Mouse (Mus musculus): ENCODE measurements at regions not wholly inside any gene's neighbourhood (a gene's known extent, or its start where the extent isn't known, plus 50 kb on each side); places are given as distances from the start of the nearest gene placed in this dataset.

DNA sequence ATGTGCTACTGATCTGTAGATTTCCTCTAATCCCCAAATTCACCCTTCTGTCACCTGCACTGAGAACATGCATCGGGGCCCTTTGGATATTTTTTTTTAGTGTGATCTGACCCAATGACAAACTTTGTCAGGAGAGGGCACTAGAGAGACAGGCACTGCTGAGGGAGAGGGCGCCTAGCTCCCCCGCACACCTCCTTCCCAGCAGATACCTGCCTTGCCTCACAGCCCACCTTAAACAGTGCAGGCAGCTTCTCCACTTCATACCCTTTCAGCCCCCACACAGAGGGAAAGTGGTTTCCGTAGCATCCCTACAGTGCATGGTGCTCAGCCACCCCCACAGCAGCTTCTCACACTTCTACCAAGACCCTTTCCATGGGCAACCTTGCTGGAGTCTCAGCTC, 670.0 kb downstream of the Tmem132b start:
- Histone ChIP-seq H3K4me3 (replicated peaks) (no peak overlapping the region), H3K4me1 (0 out of 2 replicates have a peak, but pooled peaks cover 5% of the 10 kb centered on the region), H3K9me3 (no peaks in the 10 kb centered on the region), H3K9ac (no peak overlapping the region), H3K27ac (no peak overlapping the region), H3K4me2 (no peak overlapping the region), H3K27me3 (no peaks in the 10 kb centered on the region), H3K36me3 (replicated peaks) (no peaks in the 10 kb centered on the region)
- no peak for ATAC-seq (ENCODE audit: low FRiP score)
- WGBS = 34% methylated on average over 4 of the region's 4 CpGs

GRCm38 (mm10) chr5:126201996-126202395, 670.4 kb downstream of the Tmem132b start:
- Histone ChIP-seq H3K4me1 (0 out of 2 replicates have a peak, but pooled peaks cover 5% of the 10 kb centered on the region), H3K27me3 (no peaks in the 10 kb centered on the region), H3K9ac (no peak overlapping the region), H3K4me2 (no peak overlapping the region), H3K36me3 (replicated peaks) (no peaks in the 10 kb centered on the region), H3K9me3 (no peaks in the 10 kb centered on the region), H3K4me3 (replicated peaks) (no peak overlapping the region), H3K27ac (no peak overlapping the region)
- WGBS = 59% methylated on average over 9 of the region's 9 CpGs
- no peak for ATAC-seq (ENCODE audit: low FRiP score)

GRCm38 (mm10) chr5:126217016-126217415, 685.4 kb downstream of the Tmem132b start:
- WGBS = 95% methylated on average over 5 of the region's 5 CpGs
- Histone ChIP-seq H3K36me3 (replicated peaks) (no peaks in the 10 kb centered on the region), H3K27ac (no peak overlapping the region), H3K9ac (no peak overlapping the region), H3K4me2 (no peak overlapping the region), H3K27me3 (no peaks in the 10 kb centered on the region), H3K4me3 (replicated peaks) (no peak overlapping the region), H3K9me3 (no peaks in the 10 kb centered on the region), H3K4me1 (no peaks in the 10 kb centered on the region)
- no peak for ATAC-seq (ENCODE audit: low FRiP score)

DNA sequence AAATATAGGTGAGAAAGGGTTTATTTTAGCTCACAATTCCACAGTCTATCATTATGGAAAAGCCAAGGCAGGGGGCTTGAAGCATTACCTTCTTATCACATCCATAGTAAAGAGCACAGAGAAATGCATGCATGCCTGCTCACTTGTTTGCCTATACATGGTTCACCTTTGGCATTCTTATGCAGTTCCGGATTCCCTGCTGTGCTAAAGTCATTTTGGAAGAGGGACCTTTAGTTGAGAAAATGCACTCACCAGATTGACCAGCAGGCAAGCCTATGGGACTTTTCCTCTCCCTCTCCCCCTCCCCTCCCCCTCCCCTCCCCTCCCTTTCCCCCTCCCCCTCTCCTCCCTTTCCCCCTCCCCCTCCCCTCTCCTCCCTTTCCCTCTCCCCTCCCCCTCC, 686.2 kb downstream of the Tmem132b start:
- Histone ChIP-seq H3K4me1 (no peaks in the 10 kb centered on the region), H3K36me3 (replicated peaks) (no peaks in the 10 kb centered on the region), H3K4me2 (no peak overlapping the region), H3K4me3 (replicated peaks) (no peak overlapping the region), H3K27ac (no peak overlapping the region), H3K9me3 (no peaks in the 10 kb centered on the region), H3K27me3 (no peaks in the 10 kb centered on the region), H3K9ac (no peak overlapping the region)
- 81% methylated on average over 1 of the region's 1 CpGs for WGBS
- no peak for ATAC-seq (ENCODE audit: low FRiP score)

- Histone ChIP-seq H3K4me2 (no peak overlapping the region), H3K4me1 (0 out of 2 replicates have a peak, but pooled peaks cover 3% of the 10 kb centered on the region), H3K27ac (no peak overlapping the region), H3K4me3 (replicated peaks) (no peak overlapping the region), H3K9me3 (no peaks in the 10 kb centered on the region), H3K9ac (no peak overlapping the region), H3K36me3 (replicated peaks) (no peaks in the 10 kb centered on the region), H3K27me3 (no peaks in the 10 kb centered on the region)
- no peak for ATAC-seq (ENCODE audit: low FRiP score)
- WGBS = 49% methylated on average over 3 of the region's 3 CpGs
Observed at GRCm38 (mm10) chr5:126223696-126224095, 692.1 kb downstream of the Tmem132b start.

- Histone ChIP-seq H3K27me3 (no peaks in the 10 kb centered on the region), H3K36me3 (replicated peaks) (no peaks in the 10 kb centered on the region), H3K27ac (no peak overlapping the region), H3K4me1 (no peaks in the 10 kb centered on the region), H3K4me2 (no peak overlapping the region), H3K9me3 (no peaks in the 10 kb centered on the region), H3K9ac (no peak overlapping the region), H3K4me3 (replicated peaks) (no peak overlapping the region)
- ATAC-seq (ENCODE audit: low FRiP score) = no peak
- 67% methylated on average over 4 of the region's 4 CpGs for WGBS
Observed at GRCm38 (mm10) chr5:126230768-126231167, 699.2 kb downstream of the Tmem132b start.

- ATAC-seq (ENCODE audit: low FRiP score) = no peak
- Histone ChIP-seq H3K27ac (no peak overlapping the region), H3K9ac (no peak overlapping the region), H3K4me1 (no peaks in the 10 kb centered on the region), H3K27me3 (no peaks in the 10 kb centered on the region), H3K4me3 (replicated peaks) (no peak overlapping the region), H3K9me3 (no peaks in the 10 kb centered on the region), H3K36me3 (replicated peaks) (no peaks in the 10 kb centered on the region), H3K4me2 (no peak overlapping the region)
- 73% methylated on average over 3 of the region's 3 CpGs for WGBS
Observed at GRCm38 (mm10) chr5:126238071-126238470, 706.5 kb downstream of the Tmem132b start.

DNA sequence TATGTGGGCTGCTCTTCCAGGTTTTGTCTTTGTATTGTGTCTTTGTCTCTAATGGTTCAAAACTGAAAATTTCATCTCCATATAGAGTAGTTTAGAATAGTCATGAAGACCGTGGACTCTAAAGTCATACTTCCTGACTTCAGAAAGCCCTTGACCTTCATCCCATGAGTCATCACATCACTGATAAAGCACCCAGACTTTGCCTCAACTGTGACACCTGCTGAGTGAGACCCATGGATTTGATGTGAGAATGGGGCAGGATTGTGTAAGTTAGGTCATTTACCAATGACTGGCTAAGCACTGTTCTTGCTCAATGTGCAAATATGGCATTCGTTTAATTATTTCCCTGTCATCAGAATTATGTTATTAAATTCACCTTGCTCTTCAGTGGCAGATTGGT, 714.2 kb downstream of the Tmem132b start:
- 90% methylated on average over 2 of the region's 2 CpGs for WGBS
- no peaks in the 10 kb centered on the region for H3K4me1 ChIP-seq
- no peaks in the 10 kb centered on the region for H3K9me3 ChIP-seq
- no peaks in the 10 kb centered on the region for H3K27me3 ChIP-seq
- no peak overlapping the region for H3K4me3 ChIP-seq (replicated peaks)
- no peak overlapping the region for H3K4me2 ChIP-seq
- no peaks in the 10 kb centered on the region for H3K36me3 ChIP-seq (replicated peaks)
- H3K27ac ChIP-seq = no peak overlapping the region
- no peak for ATAC-seq (ENCODE audit: low FRiP score)
- H3K9ac ChIP-seq = no peak overlapping the region

DNA sequence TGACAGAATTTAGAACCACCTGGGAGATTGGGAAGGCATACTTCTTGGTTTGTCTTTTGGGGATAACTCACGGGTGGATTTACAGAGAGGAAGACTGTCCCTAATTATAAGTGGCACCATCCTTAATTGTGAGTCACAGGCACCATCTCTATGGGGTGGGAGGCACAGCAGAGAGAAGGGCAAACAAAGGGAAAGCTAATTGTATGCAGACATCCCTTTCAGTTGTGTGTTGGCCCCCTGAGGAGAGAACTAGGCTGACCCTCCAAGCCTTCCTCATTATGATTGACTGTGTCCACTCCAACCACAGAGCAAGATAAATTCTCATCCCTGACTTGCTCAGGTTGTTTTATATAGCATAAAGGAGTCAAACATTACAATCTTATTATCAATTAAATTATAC, 718.8 kb downstream of the Tmem132b start:
- peaks cover 19% of the 10 kb centered on the region for H3K4me1 ChIP-seq
- no peak for ATAC-seq (ENCODE audit: low FRiP score)

GRCm38 (mm10) chr5:126254661-126255060, 723.1 kb downstream of the Tmem132b start:
- Histone ChIP-seq H3K9ac (no peak overlapping the region), H3K4me1 (peaks cover 19% of the 10 kb centered on the region), H3K9me3 (no peaks in the 10 kb centered on the region), H3K36me3 (replicated peaks) (no peaks in the 10 kb centered on the region), H3K27ac (no peak overlapping the region), H3K4me3 (replicated peaks) (no peak overlapping the region), H3K4me2 (no peak overlapping the region), H3K27me3 (peaks cover 3% of the 10 kb centered on the region; the same call in 1 of the 2 replicates)
- WGBS = 94% methylated on average over 1 of the region's 1 CpGs
- no peak for ATAC-seq (ENCODE audit: low FRiP score)

More for the DNA sequence above, 718.8 kb downstream of the Tmem132b start:
- Histone ChIP-seq H3K27me3 (peaks cover 3% of the 10 kb centered on the region; the same call in 1 of the 2 replicates), H3K4me3 (replicated peaks) (no peak overlapping the region), H3K9me3 (no peaks in the 10 kb centered on the region), H3K4me2 (no peak overlapping the region), H3K27ac (no peak overlapping the region), H3K9ac (no peak overlapping the region), H3K36me3 (replicated peaks) (no peaks in the 10 kb centered on the region)
- WGBS = 18% methylated on average over 1 of the region's 1 CpGs

DNA sequence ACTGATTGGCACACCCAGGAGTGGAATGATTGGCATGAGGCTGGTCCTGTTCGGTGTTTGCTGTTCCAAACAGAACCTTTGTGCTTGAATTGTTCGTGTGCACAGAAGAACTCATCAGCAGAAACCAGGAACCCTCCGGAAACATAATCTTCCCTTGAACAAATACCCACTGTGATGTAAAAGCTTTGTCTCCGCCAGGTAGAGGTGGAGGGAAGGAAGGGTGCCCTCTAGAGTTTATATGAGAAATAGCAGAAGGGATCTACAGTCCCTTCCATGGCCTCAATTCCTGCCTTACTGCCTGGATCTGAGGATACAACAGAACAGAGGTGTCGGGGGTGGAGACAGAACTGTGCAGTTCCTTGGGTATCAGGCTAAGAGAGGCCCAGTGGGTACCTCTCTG, 726.3 kb downstream of the Tmem132b start:
- Histone ChIP-seq H3K27ac (no peak overlapping the region), H3K4me3 (replicated peaks) (no peak overlapping the region), H3K4me1 (peaks cover 6% of the 10 kb centered on the region; the same call in 1 of the 2 replicates), H3K36me3 (replicated peaks) (no peaks in the 10 kb centered on the region), H3K9me3 (no peaks in the 10 kb centered on the region), H3K27me3 (peaks cover 3% of the 10 kb centered on the region; the same call in 1 of the 2 replicates), H3K9ac (no peak overlapping the region), H3K4me2 (no peak overlapping the region)
- WGBS = 81% methylated on average over 5 of the region's 5 CpGs
- ATAC-seq (ENCODE audit: low FRiP score) = no peak

- 92% methylated on average over 2 of the region's 2 CpGs for WGBS
- no peaks in the 10 kb centered on the region for H3K4me1 ChIP-seq
- ATAC-seq (ENCODE audit: low FRiP score) = no peak
Observed at GRCm38 (mm10) chr5:126266471-126266870, 734.9 kb downstream of the Tmem132b start.

GRCm38 (mm10) chr5:126266929-126267609, 735.5 kb downstream of the Tmem132b start:
- Histone ChIP-seq H3K9ac (no peak overlapping the region), H3K9me3 (no peaks in the 10 kb centered on the region), H3K4me3 (replicated peaks) (no peak overlapping the region), H3K36me3 (replicated peaks) (no peaks in the 10 kb centered on the region), H3K27me3 (no peaks in the 10 kb centered on the region), H3K4me1 (no peaks in the 10 kb centered on the region), H3K4me2 (no peak overlapping the region), H3K27ac (no peak overlapping the region)
- 79% methylated on average over 2 of the region's 2 CpGs for WGBS
- no peak for ATAC-seq (ENCODE audit: low FRiP score)

More at GRCm38 (mm10) chr5:126266471-126266870, 734.9 kb downstream of the Tmem132b start:
- no peak overlapping the region for H3K27ac ChIP-seq
- no peaks in the 10 kb centered on the region for H3K27me3 ChIP-seq
- H3K9ac ChIP-seq = no peak overlapping the region
- H3K36me3 ChIP-seq (replicated peaks) = no peaks in the 10 kb centered on the region
- no peak overlapping the region for H3K4me2 ChIP-seq
- H3K9me3 ChIP-seq = no peaks in the 10 kb centered on the region
- H3K4me3 ChIP-seq (replicated peaks) = no peak overlapping the region

All from forebrain, embryonic 12.5 days (tissue).